Mouse (Mus musculus) adipocyte (in vitro differentiated cells): ENCODE data around the gene Rassf4.
A peak's percentile ranks its signal among the peaks of the same experiment; 100 is the strongest.
"Not testable (repeated sequence)": the region's sequence is repeated elsewhere in the genome, so short reads cannot be mapped to it uniquely, and the experiment has no call there.

Experiments
- DNase-seq: peaks from one replicate; pipeline ENCODE4 v3.0.0-alpha.2; 2016; ENCODE audit warnings: low spot score

Gene Rassf4

GRCm38 (mm10) chr6:116636581-116637235 lies 37.0 kb downstream of the Rassf4 start:
- DNase-seq: peak; percentile 37

GRCm38 (mm10) chr6:116635251-116636180 lies 38.2 kb downstream of the Rassf4 start:
- peak; percentile 89 for DNase-seq

- no peak for DNase-seq
Observed at GRCm38 (mm10) chr6:116633741-116634695, 39.7 kb downstream of the Rassf4 start.

GRCm38 (mm10) chr6:116632129-116632528 lies 41.6 kb downstream of the Rassf4 start:
- peak; percentile 83 for DNase-seq

GRCm38 (mm10) chr6:116629766-116630165 lies 44.0 kb downstream of the Rassf4 start:
- no peak for DNase-seq

- DNase-seq: no peak
Observed at GRCm38 (mm10) chr6:116628539-116629171, 45.1 kb downstream of the Rassf4 start, which contains the start of gene Zfp422. Gene Zfp422, minus strand, starts transcription at chr6:116628999.

- DNase-seq: no peak
Observed at GRCm38 (mm10) chr6:116628095-116628494, 45.7 kb downstream of the Rassf4 start.

- DNase-seq: not testable (repeated sequence)
Observed at GRCm38 (mm10) chr6:116626417-116626816, 47.3 kb downstream of the Rassf4 start.

GRCm38 (mm10) chr6:116621318-116622023 lies 52.3 kb downstream of the Rassf4 start:
- no peak for DNase-seq

GRCm38 (mm10) chr6:116618073-116618472 lies 55.7 kb downstream of the Rassf4 start:
- no peak for DNase-seq

- no peak for DNase-seq
Observed at GRCm38 (mm10) chr6:116615719-116616118, 58.0 kb downstream of the Rassf4 start.

GRCm38 (mm10) chr6:116607230-116607629 lies 66.5 kb downstream of the Rassf4 start:
- DNase-seq: no peak

- DNase-seq: not testable (repeated sequence)
Observed at GRCm38 (mm10) chr6:116600969-116601368, 72.8 kb downstream of the Rassf4 start.

- no peak for DNase-seq
Observed at GRCm38 (mm10) chr6:116584095-116584494, 89.7 kb downstream of the Rassf4 start, which contains the start of gene Olfr215. Gene Olfr215, minus strand, starts transcription at chr6:116584195.
